Mouse (Mus musculus) urinary bladder, postnatal 10 days (tissue): ENCODE measurements around the gene Cavin3.
"Not testable (repeated sequence)": the region's sequence is repeated elsewhere in the genome, so short reads cannot be mapped to it uniquely, and the experiment has no call there.

Source experiments
- DNase-seq: peaks from one replicate; pipeline ENCODE4 v3.0.0; 2022; ENCODE audit warnings: low spot score

Cavin3 gene

DNA sequence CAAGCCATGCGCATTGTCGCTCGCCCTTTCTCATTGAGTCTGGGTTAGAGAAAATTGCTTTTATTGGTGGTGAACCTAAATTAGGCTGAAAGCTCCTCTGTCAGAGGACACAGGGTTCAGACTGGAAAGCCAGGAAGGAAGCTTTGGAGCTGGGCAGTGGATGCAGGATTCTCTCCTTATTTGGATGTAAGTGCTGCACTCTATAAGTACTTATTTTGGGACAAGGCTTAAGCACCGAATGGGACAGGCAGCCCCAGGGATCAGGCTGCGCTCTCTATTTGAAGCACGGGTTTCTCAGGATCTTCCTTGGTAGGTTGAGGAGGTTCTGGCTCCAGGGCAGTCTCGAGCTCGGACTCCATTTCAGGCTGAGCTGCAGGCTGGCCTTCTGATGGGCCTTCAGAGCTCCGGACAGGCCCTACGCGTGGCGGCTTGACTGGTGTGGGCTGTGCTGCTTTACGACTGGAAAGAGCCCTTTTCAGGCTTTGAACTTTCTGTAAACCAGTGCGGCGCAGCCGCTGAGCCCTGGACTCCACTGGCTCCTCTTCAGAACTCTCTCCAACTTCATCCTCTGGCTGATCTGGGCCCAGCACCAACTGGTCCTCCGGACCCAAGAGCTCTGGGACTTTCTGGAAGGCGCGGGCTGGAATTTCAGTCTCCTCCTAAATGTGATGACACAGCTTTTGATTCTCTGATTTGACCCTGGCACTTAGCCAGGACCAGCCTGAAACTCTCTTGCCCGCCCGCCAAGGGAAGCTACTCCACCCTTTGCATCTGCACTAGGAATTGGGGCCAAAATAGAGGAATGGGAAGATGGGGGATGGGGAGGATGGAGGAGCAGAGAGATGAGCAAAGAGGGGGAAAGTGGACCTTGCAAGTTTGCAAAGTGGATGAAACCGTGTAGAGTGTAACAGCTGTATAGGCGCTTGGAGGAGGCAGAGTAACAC lies 1.3 kb downstream of the Cavin3 start:
- DNase-seq = no peak

- DNase-seq = no peak
Observed at GRCm38 (mm10) chr7:105480081-105480480, 2.0 kb downstream of the Cavin3 start.

DNA sequence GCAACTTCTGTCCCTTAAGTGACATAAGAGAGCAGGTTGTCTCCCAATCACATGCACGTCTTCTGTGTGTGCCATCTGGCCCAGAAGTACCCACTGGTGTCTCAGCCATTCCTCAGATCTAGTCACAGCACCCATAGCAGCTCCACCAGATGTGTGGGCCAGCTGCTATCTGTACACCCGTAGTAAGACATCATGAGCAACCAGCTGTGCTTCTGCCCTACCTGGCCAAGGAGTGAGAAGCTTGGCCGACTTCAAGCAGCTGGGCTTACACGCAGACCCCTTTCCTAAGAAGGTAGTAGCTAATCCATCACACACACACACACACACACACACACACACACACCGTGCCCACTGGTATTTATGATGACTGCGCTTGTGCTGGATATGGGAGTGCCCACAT lies 2.9 kb downstream of the Cavin3 start:
- DNase-seq = no peak

- DNase-seq = no peak
Observed at GRCm38 (mm10) chr7:105478344-105478743, 3.8 kb downstream of the Cavin3 start.

- DNase-seq = no peak
Observed at GRCm38 (mm10) chr7:105477841-105478240, 4.3 kb downstream of the Cavin3 start.

GRCm38 (mm10) chr7:105477433-105477700 lies 4.7 kb downstream of the Cavin3 start:
- DNase-seq = no peak

GRCm38 (mm10) chr7:105476683-105477432 lies 5.2 kb downstream of the Cavin3 start:
- DNase-seq = no peak

GRCm38 (mm10) chr7:105475396-105475949 lies 6.6 kb downstream of the Cavin3 start:
- DNase-seq = no peak

DNA sequence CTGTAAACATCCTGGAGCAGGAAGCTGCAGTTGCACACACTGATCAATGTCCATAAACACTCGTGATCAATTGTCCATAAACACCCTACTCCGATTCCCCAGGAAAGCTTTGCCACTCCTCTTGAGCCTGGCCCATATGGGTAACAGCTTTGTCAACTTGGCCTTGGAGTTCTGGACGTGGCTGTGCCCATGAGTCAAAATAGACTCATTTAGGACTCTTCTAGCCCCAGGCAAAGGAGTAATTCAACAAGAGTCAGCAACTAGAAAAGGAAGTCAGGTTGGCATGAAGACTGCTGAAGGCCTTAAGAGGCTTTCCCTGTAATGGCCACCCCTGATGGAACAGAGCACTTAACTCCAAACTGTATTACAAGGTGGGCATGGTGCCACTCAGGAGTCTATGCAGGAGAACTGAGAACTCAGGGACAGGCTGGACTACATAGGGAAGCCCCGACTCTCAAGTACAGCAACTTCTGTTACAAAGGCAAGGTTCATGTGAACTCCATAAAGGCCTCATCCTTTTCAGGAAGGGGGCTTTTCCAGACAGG lies 7.3 kb downstream of the Cavin3 start:
- DNase-seq = no peak

DNA sequence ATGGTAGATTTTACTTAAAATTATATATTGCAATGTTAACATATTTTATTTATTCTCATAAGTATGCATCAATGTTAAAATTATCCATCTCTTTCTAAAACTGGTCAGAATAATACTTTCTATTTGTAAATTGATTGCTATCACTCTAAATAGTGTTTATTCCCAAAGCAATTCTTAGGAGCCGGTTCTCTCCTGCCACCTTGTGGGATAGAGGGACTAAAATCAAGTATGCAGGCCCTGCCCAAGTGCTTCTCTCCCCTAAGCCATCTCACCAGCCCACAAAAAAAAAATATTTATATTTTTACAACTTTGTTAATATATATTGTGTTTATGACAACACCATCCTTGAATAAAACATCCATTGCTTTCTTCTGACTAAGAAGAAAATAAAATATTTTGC lies 9.5 kb downstream of the Cavin3 start:
- no peak for DNase-seq

DNA sequence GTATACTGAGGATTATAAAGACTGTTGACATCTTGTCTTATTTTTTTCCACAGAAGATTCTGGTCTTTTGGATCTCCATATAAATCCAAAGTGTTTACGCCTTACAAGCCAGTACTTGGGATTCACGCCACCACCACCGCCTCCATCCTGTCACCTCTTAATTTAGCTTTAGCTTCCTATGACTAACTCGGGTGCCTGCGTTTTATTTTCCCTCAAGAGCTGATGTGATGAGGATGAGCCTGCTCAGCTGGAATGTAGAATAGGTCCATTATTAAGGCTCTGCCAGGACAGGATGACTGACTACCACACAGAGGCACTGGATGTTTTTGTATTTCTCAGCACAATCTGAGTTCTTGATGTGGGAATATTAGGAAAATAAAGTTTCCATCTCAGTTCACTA lies 16.6 kb downstream of the Cavin3 start:
- DNase-seq = not testable (repeated sequence)

- DNase-seq = no peak
Observed at GRCm38 (mm10) chr7:105458546-105458945, 23.6 kb downstream of the Cavin3 start.

DNA sequence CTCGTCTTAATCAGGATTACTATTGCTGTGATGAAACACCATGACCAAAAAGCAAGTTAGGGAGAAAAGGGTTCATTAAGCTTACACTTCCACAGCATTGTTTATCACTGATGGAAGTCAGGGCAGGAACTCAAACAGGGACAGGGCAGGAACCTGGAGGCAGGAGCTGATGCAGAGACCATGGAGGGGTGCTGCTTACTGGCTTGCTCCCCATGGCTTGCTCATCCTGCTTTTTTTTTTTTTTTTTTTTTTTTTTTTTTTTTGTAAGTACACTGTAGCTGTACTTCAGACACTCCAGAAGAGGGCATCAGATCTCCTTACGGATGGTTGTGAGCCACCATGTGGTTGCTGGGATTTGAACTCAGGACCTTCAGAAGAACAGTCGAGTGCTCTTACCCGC lies 28.8 kb downstream of the Cavin3 start:
- not testable (repeated sequence) for DNase-seq

DNA sequence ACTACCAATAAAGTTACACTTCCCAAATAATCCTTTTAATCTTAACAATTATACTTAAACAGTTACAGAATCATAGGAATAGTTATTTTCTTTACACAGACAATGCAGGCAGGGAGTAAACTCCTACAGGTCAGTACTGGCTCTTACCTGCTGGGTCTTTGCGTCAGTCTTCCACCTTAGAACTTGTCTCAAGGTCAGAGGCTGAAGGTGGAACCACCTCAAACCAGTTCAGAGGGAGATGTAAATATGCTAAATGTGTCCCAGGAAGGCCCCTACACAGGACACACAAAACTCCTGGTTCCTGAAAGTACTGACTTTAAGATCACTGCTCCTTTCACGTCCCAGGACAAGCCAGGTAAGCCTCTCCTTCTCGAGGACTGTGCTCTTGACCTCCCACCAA lies 37.0 kb downstream of the Cavin3 start:
- DNase-seq = no peak

- DNase-seq = no peak
Observed at GRCm38 (mm10) chr7:105441426-105441825, 40.7 kb downstream of the Cavin3 start.

- no peak for DNase-seq
Observed at GRCm38 (mm10) chr7:105437979-105438772, 43.9 kb downstream of the Cavin3 start.

DNA sequence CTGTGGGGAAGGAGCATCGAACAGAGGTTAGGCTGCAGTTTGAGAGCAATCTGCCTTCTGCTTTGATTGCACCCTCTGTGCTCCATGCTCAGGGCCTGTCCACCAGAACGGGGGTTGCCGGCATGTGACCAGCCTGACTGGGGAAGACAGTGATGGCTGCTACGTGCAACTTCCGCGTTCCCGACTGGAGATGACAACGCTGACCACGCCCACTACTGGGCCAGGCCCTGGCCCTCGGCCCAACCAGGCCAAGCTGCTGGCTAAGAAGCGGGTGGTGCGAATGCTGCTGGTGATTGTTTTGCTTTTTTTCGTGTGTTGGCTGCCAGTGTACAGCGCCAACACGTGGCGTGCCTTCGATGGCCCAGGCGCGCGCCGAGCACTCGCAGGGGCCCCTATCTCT lies 47.3 kb downstream of the Cavin3 start:
- DNase-seq = no peak

GRCm38 (mm10) chr7:105433859-105434258 lies 48.2 kb downstream of the Cavin3 start:
- DNase-seq = no peak

DNA sequence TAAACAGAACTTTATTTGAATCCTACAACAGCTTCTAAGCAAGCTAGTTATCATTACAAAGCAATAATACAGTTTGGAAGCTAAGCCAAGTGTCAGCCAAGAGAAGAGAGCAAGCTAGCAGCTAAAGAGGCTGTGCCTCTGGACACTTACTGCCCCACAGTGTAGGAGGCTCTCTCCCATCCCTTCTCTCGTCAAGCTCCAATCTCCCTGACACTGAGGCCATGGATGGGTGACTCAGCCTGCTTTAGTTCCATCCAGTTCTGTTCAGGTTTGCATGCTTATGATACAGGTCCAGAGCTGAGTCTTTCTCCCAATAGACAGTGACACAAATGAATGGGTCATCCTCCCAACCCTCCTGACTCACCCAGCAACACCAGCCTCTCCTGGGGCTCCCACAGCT lies 50.0 kb downstream of the Cavin3 start:
- no peak for DNase-seq
